Mouse (Mus musculus): ENCODE data around the gene Ush2a.

GRCm38 (mm10) chr1:188763761-188764160, 501.9 kb downstream of the Ush2a start:
- TF ChIP-seq POLR2A (IDR thresholded peaks at IDR 0.05; ENCODE audit: control insufficient read depth, low read depth, low read length) (no peak), CTCF (IDR thresholded peaks at IDR 0.05; ENCODE audit: control insufficient read depth, insufficient read depth, insufficient replicate concordance, low read depth, low read length) (no peak)
